Mouse (Mus musculus): ENCODE data around the gene Gm525. TPM values are rescaled to one million over a fixed set of nuclear protein-coding genes. Genes with fewer than 3 reads are reported as not detected.
"Not testable (repeated sequence)": the region's sequence is repeated elsewhere in the genome, so short reads cannot be mapped to it uniquely, and the experiment has no call there.

Gm525 gene
- total RNA-seq, 2 experiments from 2014 or later = not detected

- DNase-seq (ENCODE audit: low spot score in 2 of 2) = no peak
These were observed 12.3 kb upstream of the Gm525 start for GRCm38 (mm10) chr11:89061362-89061761.

GRCm38 (mm10) chr11:89064312-89064711 lies 9.3 kb upstream of the Gm525 start:
- no peak for DNase-seq (ENCODE audit: low spot score in 2 of 2)

GRCm38 (mm10) chr11:89065297-89065696 lies 8.3 kb upstream of the Gm525 start:
- DNase-seq (ENCODE audit: low spot score in 2 of 2) = no peak

GRCm38 (mm10) chr11:89066126-89066525 lies 7.5 kb upstream of the Gm525 start:
- DNase-seq (ENCODE audit: low spot score in 2 of 2) = no peak

- no peak for DNase-seq (ENCODE audit: low spot score in 2 of 2)
These were observed 6.9 kb upstream of the Gm525 start, which contains the start of gene Dgke for GRCm38 (mm10) chr11:89066750-89067149. Gene Dgke, minus strand, starts transcription at chr11:89066850.

- no peak for DNase-seq (ENCODE audit: low spot score in 2 of 2)
These were observed 6.3 kb upstream of the Gm525 start for GRCm38 (mm10) chr11:89067301-89067822.

GRCm38 (mm10) chr11:89067871-89068490 lies 5.7 kb upstream of the Gm525 start:
- DNase-seq (ENCODE audit: low spot score in 2 of 2) = no peak

GRCm38 (mm10) chr11:89068649-89069048 lies 5.0 kb upstream of the Gm525 start:
- no peak for DNase-seq (ENCODE audit: low spot score in 2 of 2)

- peak; percentile 44 to 64 for DNase-seq (ENCODE audit: low spot score in 2 of 2)
These were observed 4.3 kb upstream of the Gm525 start for GRCm38 (mm10) chr11:89069303-89069702.

- no peak for DNase-seq (ENCODE audit: low spot score in 2 of 2)
These were observed 2.1 kb upstream of the Gm525 start for GRCm38 (mm10) chr11:89071522-89071921.

- peak; percentile 9 to 33 for DNase-seq (ENCODE audit: low spot score in 2 of 2)
These were observed 1.3 kb downstream of the Gm525 start for GRCm38 (mm10) chr11:89074783-89075413.

- no peak for DNase-seq (ENCODE audit: low spot score in 2 of 2)
These were observed 2.8 kb downstream of the Gm525 start for GRCm38 (mm10) chr11:89076370-89076821.

GRCm38 (mm10) chr11:89077601-89078000 lies 4.0 kb downstream of the Gm525 start:
- DNase-seq (ENCODE audit: low spot score in 2 of 2) = no peak

- DNase-seq (ENCODE audit: low spot score in 2 of 2) = no peak
These were observed 4.7 kb downstream of the Gm525 start for GRCm38 (mm10) chr11:89078305-89078704.

- DNase-seq (ENCODE audit: low spot score in 2 of 2) = no peak
These were observed 5.5 kb downstream of the Gm525 start for GRCm38 (mm10) chr11:89078996-89079680.

GRCm38 (mm10) chr11:89081906-89082305 lies 8.3 kb downstream of the Gm525 start:
- not testable (repeated sequence) for DNase-seq (ENCODE audit: low spot score in 2 of 2)

- not testable (repeated sequence) for DNase-seq (ENCODE audit: low spot score in 2 of 2)
These were observed 9.1 kb downstream of the Gm525 start for GRCm38 (mm10) chr11:89082691-89083090.

- DNase-seq (ENCODE audit: low spot score in 2 of 2) = peak; percentile 40 to 55
These were observed 11.0 kb downstream of the Gm525 start for GRCm38 (mm10) chr11:89084601-89085000.

- no peak for DNase-seq (ENCODE audit: low spot score in 2 of 2)
These were observed 12.7 kb downstream of the Gm525 start for GRCm38 (mm10) chr11:89086208-89086809.

- no peak for DNase-seq (ENCODE audit: low spot score in 2 of 2)
These were observed 15.1 kb downstream of the Gm525 start for GRCm38 (mm10) chr11:89088754-89089153.

- DNase-seq (ENCODE audit: low spot score in 2 of 2) = not testable (repeated sequence)
These were observed 16.7 kb downstream of the Gm525 start for GRCm38 (mm10) chr11:89090359-89090758.

Measured in left cerebral cortex, adult 18-20 months (tissue).